Mouse (Mus musculus) heart, adult 2 months (tissue): ENCODE data around the gene Rreb1. TPM values are rescaled to one million over a fixed set of nuclear protein-coding genes. Genes with fewer than 3 reads are reported as not detected.
A peak's percentile ranks its signal among the peaks of the same experiment; 100 is the strongest.

Source experiments
- DNase-seq, 2 experiments: peaks; one replicate each; pipeline ENCODE4 v3.0.0; 2021
- H3K27ac ChIP-seq: fragments of 200-600 bp; 2 replicates; pipeline ENCODE4 v1.8.1; 2022
- H3K27me3 ChIP-seq: fragments of 200-500 bp; 2 replicates; pipeline ENCODE4 v1.6.1; 2012; ENCODE audit warnings: mild to moderate bottlenecking, low read length, inconsistent platforms, mixed read lengths; ENCODE audit not compliant: control insufficient read depth, insufficient read depth
- H3K36me3 ChIP-seq: fragments of 200-500 bp; 2 replicates; pipeline ENCODE4 v1.6.1; 2012; ENCODE audit warnings: low read length, inconsistent platforms; ENCODE audit not compliant: control insufficient read depth, insufficient read depth
- H3K4me1 ChIP-seq: fragments of 200-500 bp; 2 replicates; pipeline ENCODE4 v1.6.1; 2011; ENCODE audit warnings: low read length; ENCODE audit not compliant: control insufficient read depth, insufficient read depth
- H3K4me3 ChIP-seq: fragments of 200-600 bp; 2 replicates; pipeline ENCODE4 v1.8.1; 2022
- H3K79me2 ChIP-seq: fragments of 200-500 bp; replicated peaks from 2 replicates; pipeline ENCODE4 v1.6.1; 2012; ENCODE audit warnings: mild to moderate bottlenecking, inconsistent platforms, low read length, moderate library complexity, mixed read lengths; ENCODE audit not compliant: control insufficient read depth, insufficient read depth
- H3K9ac ChIP-seq: fragments of 200-500 bp; 2 replicates; pipeline ENCODE4 v1.6.1; 2012; ENCODE audit warnings: low read depth, mild to moderate bottlenecking, control low read depth, inconsistent platforms, low read length, mixed read lengths
- CTCF ChIP-seq: fragments of 200-600 bp; IDR thresholded peaks from 2 replicates; pipeline ENCODE4 v1.8.1; 2022; ENCODE audit warnings: antibody characterized with exemption, mild to moderate bottlenecking, moderate library complexity
- EP300 ChIP-seq: fragments of 200-500 bp; IDR thresholded peaks from 2 replicates; pipeline ENCODE4 v1.6.1; 2011; ENCODE audit warnings: low read depth, low read length, control low read depth; ENCODE audit not compliant: insufficient read depth
- POLR2A ChIP-seq: fragments of 200-500 bp; IDR thresholded peaks from 2 replicates; pipeline ENCODE4 v1.6.1; 2011; ENCODE audit warnings: mild to moderate bottlenecking, low read depth, low read length, control low read depth; ENCODE audit not compliant: insufficient read depth
- WGBS: fragments of 180-500 bp; shearing (Covaris S2); methylation state at CpG from one replicate; pipeline ENCODE4 v1.1.7; 2018; 5-methylcytosine and 5-hydroxymethylcytosine counted together
- intact Hi-C: fragments of 180-260 bp; cut with DNase I; formaldehyde crosslinking; loops from one replicate; pipeline ENCODE4 v1.15.1; 2025
- long read RNA-seq: library from polyadenylated mRNA; stranded (forward); transcript quantifications from one replicate; pipeline ENCODE4 v2.0.0, GENCODE M21; 2021
- polyA plus RNA-seq: library from polyadenylated mRNA; depleted of rRNA; stranded (reverse); fragments of >200 nt; gene quantifications from 2 replicates; pipeline ENCODE4 v1.2.3, GENCODE M21; 2012; rRNA removed
- total RNA-seq, 2 experiments: library from RNA; stranded (reverse); gene quantifications; 2 replicates each; pipeline ENCODE4 v1.2.3; 2021

Gene Rreb1
- total RNA-seq (10 to 100 TPM; 34.3 to 57.5 TPM), polyA plus RNA-seq (12.8 and 16.4 TPM in 2 replicates)
- long read RNA-seq, full-length matches to known transcripts: 1 of 11 reads
- long read RNA-seq, partial matches to known transcripts: 4 of 11 reads
- long read RNA-seq, other reads (novel, unspliced or antisense): 6 of 11 reads

GRCm38 (mm10) chr13:37778147-37778593 lies at the start of gene Rreb1:
Gene Rreb1 (plus strand): TSS chr13:37778400.
- H3K27ac ChIP-seq: peak within 1 kb of the TSS; percentile 69
- no peaks in the 10 kb centered on the region for H3K27me3 ChIP-seq
- intact Hi-C loops: loop anchor here (1.0 to 5.0 kb wide), 2 partner anchors 48 to 159 kb away; no protein-coding TSS in a partner anchor
- no peaks in the 10 kb centered on the region for H3K36me3 ChIP-seq
- H3K9ac ChIP-seq: peak within 1 kb of the TSS; percentile 66
- no peaks in the 10 kb centered on the region for H3K79me2 ChIP-seq
- H3K4me1 ChIP-seq: no peaks in the 10 kb centered on the region
- H3K4me3 ChIP-seq: peak within 1 kb of the TSS; percentile 72
- 2% methylated on average over 37 of the region's 37 CpGs for WGBS
- DNase-seq: peak; percentile 71 to 72
- TF ChIP-seq POLR2A: no peak
- TF ChIP-seq EP300: no peak
- peak; percentile 44 for TF ChIP-seq CTCF

- TF ChIP-seq POLR2A (no peak), CTCF (no peak), EP300 (no peak)
- Histone ChIP-seq H3K36me3 (no peaks in the 10 kb centered on the region), H3K27me3 (no peaks in the 10 kb centered on the region), H3K4me3 (no peak overlapping the region), H3K4me1 (no peaks in the 10 kb centered on the region), H3K9ac (no peak overlapping the region), H3K27ac (no peak overlapping the region), H3K79me2 (no peaks in the 10 kb centered on the region)
- 65% methylated on average over 7 of the region's 7 CpGs for WGBS
- peak; percentile 35 to 44 for DNase-seq
- intact Hi-C loops: no loop called here
These were observed 49.6 kb upstream of the Rreb1 start for GRCm38 (mm10) chr13:37728551-37728950.

- no peak overlapping the region for H3K27ac ChIP-seq
- no peaks in the 10 kb centered on the region for H3K27me3 ChIP-seq
- no peak for DNase-seq
- intact Hi-C loops: no loop called here
- H3K4me1 ChIP-seq: no peaks in the 10 kb centered on the region
- H3K4me3 ChIP-seq: no peak overlapping the region
- no peak overlapping the region for H3K9ac ChIP-seq
- TF ChIP-seq EP300 (no peak), POLR2A (no peak), CTCF (no peak)
- no peaks in the 10 kb centered on the region for H3K79me2 ChIP-seq
- WGBS: 61% methylated on average over 12 of the region's 12 CpGs
- H3K36me3 ChIP-seq: no peaks in the 10 kb centered on the region
These were observed 46.1 kb upstream of the Rreb1 start for GRCm38 (mm10) chr13:37731914-37732693.

- no peak overlapping the region for H3K9ac ChIP-seq
- H3K4me1 ChIP-seq: no peaks in the 10 kb centered on the region
- H3K36me3 ChIP-seq: no peaks in the 10 kb centered on the region
- H3K4me3 ChIP-seq: no peak overlapping the region
- 93% methylated on average over 11 of the region's 11 CpGs for WGBS
- no peak overlapping the region for H3K27ac ChIP-seq
- H3K79me2 ChIP-seq: no peaks in the 10 kb centered on the region
- no peak for TF ChIP-seq CTCF
- TF ChIP-seq EP300: no peak
- TF ChIP-seq POLR2A: no peak
- no peak for DNase-seq
- H3K27me3 ChIP-seq: no peaks in the 10 kb centered on the region
- intact Hi-C loops: no loop called here
These were observed 43.7 kb upstream of the Rreb1 start for GRCm38 (mm10) chr13:37734501-37734900.

- no peaks in the 10 kb centered on the region for H3K79me2 ChIP-seq
- no peak overlapping the region for H3K27ac ChIP-seq
- no peak overlapping the region for H3K4me3 ChIP-seq
- H3K27me3 ChIP-seq: no peaks in the 10 kb centered on the region
- intact Hi-C loops: no loop called here
- H3K9ac ChIP-seq: no peak overlapping the region
- no peaks in the 10 kb centered on the region for H3K36me3 ChIP-seq
- TF ChIP-seq CTCF: no peak
- no peak for TF ChIP-seq POLR2A
- no peak for TF ChIP-seq EP300
- no peak for DNase-seq
- peaks cover 2% of the 10 kb centered on the region for H3K4me1 ChIP-seq
- WGBS: 81% methylated on average over 5 of the region's 5 CpGs
These were observed 38.1 kb upstream of the Rreb1 start for GRCm38 (mm10) chr13:37740111-37740510.

GRCm38 (mm10) chr13:37740752-37741151 lies 37.4 kb upstream of the Rreb1 start:
- H3K9ac ChIP-seq: no peak overlapping the region
- H3K27ac ChIP-seq: no peak overlapping the region
- no peak for TF ChIP-seq EP300
- TF ChIP-seq POLR2A: no peak
- TF ChIP-seq CTCF: no peak
- no peaks in the 10 kb centered on the region for H3K79me2 ChIP-seq
- DNase-seq: no peak
- no peaks in the 10 kb centered on the region for H3K36me3 ChIP-seq
- peaks cover 2% of the 10 kb centered on the region for H3K4me1 ChIP-seq
- H3K27me3 ChIP-seq: no peaks in the 10 kb centered on the region
- intact Hi-C loops: no loop called here
- 16% methylated on average over 5 of the region's 5 CpGs for WGBS
- no peak overlapping the region for H3K4me3 ChIP-seq
